In genomic region chr4:106918263-106918662, GRCm38 (mm10) we compare ENCODE assay signal across 13 mouse cellular contexts. TPM values are rescaled to one million over a fixed set of nuclear protein-coding genes. Genes with fewer than 3 reads are reported as not detected.
DNase-seq lines count a peak whose midpoint lies in the region.
"Had no signal": no experiment of that assay in that cellular context is flagged by ENCODE, and none has a peak within 500 bp of the region (broad histone marks: within the 10 kb centered on the region; RNA-seq: fewer than 3 reads in every experiment).

No protein-coding gene starts in this region.

- peak; percentile 37 for DNase-seq in adrenal gland, postnatal 14 days
- DNase-seq in adrenal gland, adult 18-20 months (ENCODE audit: low spot score in 2 of 2) = no peak
- DNase-seq in 3134 (ENCODE audit: extremely low read depth, insufficient read length, low spot score) (peak; percentile 28), 3T3-L1 (ENCODE audit: low read depth, low spot score) (peak; percentile 77)
- peak; percentile 53 to 56 for DNase-seq in adrenal gland, postnatal 36 days
- no peak for DNase-seq in layer of hippocampus, postnatal 25 days (ENCODE audit: extremely low spot score in 1 of 2, low spot score in 1 of 2)
- DNase-seq in left cerebral cortex, postnatal 4 days = no peak
- DNase-seq: cerebellum, adult 11 months; cerebellum, adult 8-10 months; cerebellum, postnatal 36 days; forebrain, postnatal 0 days; gastrocnemius, postnatal 14 days; kidney, adult 18-20 months had no signal

- intact Hi-C loops in left cerebral cortex, postnatal 4 days (cut with DNase I) = no loop called here

RNA-seq across cellular contexts. Expression of gene Ssbp3, which starts 7.8 kb away (rescaled TPM):
- total RNA-seq in adrenal gland, postnatal 14 days (2021) = 60.6 and 66.3 TPM in 2 replicates
- total RNA-seq in adrenal gland, adult 18-20 months (2021) = 10 to 100 TPM; 70.5 to 75.9 TPM
- total RNA-seq in adrenal gland, postnatal 36 days (2021) = 10 to 100 TPM; 71.2 to 85.4 TPM
- total RNA-seq in layer of hippocampus, postnatal 25 days (2021) = 100 to 1,000 TPM; 147 to 150 TPM
- 100 to 1,000 TPM; 146 to 149 TPM for total RNA-seq in left cerebral cortex, postnatal 4 days (2021)

Comparison
In these comparisons a context has a peak if more than half of its experiments do, and no peak if none do; other contexts are left out.
1. DNase-seq: peak in adrenal gland, postnatal 14 days (single experiment), 3134 (single experiment), 3T3-L1 (single experiment) and adrenal gland, postnatal 36 days (2 of 2); none in adrenal gland, adult 18-20 months (0 of 2), layer of hippocampus, postnatal 25 days (0 of 2) and left cerebral cortex, postnatal 4 days (single experiment).